Mouse (Mus musculus): ENCODE data around the gene Gusb.

The Gusb gene

DNA sequence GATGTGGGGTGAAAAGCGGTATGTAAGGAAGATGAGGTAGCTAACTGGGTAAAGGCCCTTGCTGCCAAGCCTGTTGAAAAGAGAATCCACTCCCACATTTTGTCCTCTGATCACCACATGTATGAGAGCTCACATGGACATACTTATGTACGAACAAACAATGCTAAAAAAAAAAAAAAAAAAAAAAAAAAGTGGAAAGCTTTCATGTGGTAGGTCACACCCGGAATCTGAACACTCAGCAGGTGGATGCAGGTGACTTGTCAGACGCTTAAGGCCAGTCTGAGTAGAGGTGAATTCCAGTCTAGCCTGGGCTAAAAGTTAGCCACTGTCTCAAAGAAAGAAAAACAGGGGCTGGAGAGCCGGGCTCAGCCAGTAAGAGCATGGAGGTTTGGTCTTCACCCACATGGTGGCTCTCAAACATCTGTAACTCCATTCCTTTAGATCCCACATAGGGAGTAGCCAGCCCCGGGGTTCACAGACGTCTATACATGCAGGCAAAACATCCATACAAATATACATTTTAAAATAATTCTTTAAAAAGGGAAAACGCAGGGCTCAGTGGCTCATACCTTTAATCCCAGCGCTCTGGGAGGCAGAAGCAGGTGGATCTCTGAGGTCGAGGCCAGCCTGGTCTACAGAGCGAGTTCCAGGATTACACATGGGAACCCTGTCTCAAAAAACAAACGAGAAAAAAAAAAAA, 20.4 kb upstream of the Gusb start:
- no peak for DNase-seq

DNA sequence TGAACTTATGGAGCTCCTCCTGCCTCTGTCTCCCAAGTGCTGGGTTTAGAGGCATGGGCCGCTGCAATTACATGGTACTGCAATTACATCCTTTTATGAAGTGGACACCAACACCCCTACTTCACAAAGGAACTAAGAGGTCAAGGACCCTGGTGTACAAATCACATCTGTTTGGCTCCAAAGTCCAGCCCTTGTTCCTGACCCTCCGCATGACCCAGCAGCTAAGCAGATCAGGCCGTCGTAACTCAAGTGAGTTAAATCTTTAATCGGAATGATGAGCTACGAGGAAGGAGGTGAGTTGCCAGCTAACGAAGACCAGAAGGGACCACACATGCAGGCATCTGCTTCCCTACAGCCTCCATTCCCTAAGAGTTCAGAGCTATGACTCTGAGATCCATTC, 19.5 kb upstream of the Gusb start:
- DNase-seq = no peak

DNA sequence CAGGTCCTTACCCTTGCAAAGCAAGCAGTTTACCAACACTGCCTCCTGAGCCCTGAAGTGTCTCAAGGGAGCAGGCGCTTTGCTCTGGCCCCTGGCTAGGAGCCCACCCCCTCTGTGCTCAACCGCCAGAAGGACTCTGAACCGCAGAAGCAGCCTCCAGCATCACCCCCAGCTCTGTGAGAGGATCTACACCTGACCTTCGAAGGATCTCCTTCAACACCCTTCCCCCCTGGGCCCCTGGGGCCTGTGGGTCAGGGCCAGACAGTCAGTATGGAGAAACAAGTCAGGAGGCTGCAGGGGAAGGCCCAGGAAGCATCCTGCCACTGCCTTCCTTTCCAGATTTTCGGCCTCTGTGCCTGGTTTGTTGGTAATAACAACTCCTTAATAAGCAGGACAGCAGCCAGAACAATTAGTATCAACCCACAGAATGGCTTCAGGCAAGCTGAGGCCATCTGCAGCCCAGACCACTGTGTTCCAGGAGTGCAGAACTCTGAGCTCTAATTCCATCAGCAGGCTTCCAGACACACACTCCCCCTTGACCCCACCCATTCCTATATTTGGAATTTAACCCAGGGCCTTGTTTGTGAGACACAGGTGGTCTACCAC, 18.6 kb upstream of the Gusb start:
- no peak for DNase-seq

DNA sequence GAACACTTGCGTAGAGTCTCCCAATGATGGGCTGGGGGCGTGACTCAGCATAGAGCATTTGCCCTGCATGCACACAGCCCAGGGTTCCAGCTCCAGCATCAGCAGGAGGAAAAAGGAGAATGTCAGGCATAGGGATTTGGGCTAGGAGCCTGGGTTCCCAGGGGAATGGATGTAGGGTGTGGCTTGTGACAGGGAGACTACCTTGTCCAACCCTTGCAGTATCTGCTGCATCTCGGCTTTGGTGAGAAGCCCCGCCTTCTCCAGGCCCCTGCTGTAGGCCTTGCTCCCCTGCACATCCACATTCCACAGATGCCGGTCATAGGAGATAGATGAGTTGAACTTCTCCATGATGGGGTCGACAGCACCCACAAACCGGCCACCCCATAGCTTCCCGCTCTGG, 16.6 kb upstream of the Gusb start:
- DNase-seq = no peak

DNA sequence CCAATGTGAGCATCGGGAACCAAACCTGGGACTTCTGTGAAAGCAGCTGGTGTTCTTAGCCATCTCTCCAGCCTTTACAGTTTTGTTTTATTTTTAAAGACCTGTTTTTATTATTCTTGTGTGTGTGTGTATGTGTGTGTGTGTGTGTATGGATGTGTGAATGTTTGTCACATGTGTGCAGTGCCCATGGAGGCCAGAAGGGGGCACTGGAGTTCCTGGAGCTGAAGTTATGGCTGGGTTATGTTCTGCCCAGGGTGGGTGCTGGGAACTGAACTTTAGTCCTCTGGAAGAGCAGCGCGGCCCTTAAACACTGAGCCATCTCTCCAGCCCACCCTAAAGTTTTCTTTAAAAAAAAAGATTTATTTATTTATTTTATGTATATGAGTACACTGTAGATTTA, 12.3 kb upstream of the Gusb start:
- no peak for DNase-seq

DNA sequence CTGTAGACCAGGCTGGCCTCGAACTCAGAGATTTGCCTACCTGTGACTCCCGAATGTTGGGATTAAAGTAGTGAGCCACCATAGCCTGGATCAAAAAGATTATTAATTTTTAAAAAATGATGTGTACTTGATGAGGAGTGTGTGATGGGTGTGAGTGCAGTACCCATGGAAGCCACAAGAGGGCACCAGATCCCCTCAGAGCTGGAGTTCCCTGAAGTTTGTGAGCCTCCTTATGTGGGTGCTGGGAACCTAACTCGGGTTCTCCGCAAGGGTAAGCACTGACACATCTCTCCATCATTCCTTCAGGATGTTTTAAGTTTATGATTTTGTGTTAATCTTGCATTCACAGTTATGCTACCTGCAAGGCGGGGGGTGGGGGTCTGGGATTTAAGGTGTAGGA, 8.1 kb upstream of the Gusb start:
- no peak for DNase-seq

DNA sequence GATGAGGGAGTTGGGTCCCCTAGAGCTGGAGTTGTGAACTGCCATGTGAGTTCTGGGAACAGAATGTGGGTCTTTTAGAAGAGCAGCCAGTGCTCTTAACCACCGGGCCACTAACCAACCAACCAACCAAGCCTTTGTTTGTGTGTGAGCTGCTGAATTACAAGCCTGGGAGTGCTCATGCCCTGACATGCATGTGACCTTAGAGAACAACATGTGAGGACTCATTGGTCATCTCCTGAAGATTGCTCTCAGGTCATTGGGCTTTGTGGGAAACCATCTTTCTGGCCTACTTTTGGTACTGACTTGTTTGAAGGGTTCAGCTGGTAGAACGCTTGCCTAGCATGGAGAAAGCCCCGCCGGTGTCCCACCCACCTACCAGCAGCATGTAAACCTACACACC, 6.9 kb upstream of the Gusb start:
- no peak for DNase-seq

DNA sequence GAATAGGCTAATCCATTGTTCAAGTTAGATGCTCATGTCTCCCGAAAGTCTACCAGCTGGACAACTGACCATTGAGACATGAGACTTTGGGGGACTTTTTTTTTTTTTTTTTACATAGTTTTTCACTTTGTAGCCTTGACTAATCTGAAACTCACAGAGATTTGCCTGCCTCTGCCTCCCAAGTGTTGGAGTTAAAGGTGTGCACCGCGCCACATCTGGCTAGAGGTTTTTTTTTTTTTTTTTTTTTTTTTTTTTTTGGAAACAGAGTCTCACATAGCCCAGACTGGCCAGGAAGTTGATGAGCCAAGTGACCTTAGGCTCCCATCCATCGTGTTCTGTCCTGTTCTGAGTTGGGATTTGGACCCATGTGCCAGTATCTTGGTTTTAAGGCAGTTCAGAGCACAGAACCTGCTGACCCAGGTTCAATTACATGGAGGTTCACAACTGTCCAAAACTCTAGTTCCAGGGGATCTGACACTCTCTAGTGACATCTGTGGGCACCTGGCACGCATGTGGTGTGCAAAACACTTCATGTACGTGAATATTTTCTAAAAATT, 5.3 kb upstream of the Gusb start:
- DNase-seq = no peak

DNA sequence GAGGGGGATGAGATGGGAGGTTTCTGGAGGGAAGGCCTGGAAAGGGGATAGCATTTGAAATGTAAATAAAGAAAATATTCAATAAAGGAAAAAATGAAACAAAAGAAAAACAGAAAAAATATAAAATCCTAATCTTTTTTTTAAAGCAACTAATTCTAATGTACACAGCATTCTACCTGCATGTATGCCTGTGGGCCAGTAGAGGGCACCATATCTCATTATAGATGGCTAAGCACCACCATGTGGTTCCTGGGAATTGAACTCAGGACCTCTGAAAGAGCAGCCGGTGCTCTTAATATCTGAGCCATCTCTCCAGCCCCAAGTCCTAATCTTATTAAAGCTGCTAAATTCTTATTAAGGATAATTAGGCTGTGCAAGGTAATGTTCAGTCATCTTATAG, 4.5 kb upstream of the Gusb start:
- DNase-seq = no peak

DNA sequence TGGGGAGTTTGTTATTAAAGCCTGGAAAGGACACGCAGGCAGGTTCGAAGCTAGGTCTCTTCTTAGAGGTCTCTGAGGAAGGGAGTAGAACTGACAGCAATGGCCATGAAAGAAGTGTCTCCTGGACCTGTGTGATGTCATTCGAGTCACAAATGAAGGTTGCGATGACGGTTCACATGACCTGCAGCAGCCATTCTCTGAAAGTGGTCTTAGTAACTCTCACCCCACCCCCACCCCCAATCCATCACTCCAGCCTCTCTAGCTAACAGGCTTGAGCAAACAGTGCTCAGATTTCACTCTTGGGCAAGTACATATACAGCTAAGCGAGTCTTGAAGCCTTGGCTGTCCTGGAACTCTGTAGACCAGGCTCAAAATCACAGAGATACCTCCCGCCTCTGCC, 380 bp upstream of the Gusb start:
- peak; percentile 25 for DNase-seq

DNA sequence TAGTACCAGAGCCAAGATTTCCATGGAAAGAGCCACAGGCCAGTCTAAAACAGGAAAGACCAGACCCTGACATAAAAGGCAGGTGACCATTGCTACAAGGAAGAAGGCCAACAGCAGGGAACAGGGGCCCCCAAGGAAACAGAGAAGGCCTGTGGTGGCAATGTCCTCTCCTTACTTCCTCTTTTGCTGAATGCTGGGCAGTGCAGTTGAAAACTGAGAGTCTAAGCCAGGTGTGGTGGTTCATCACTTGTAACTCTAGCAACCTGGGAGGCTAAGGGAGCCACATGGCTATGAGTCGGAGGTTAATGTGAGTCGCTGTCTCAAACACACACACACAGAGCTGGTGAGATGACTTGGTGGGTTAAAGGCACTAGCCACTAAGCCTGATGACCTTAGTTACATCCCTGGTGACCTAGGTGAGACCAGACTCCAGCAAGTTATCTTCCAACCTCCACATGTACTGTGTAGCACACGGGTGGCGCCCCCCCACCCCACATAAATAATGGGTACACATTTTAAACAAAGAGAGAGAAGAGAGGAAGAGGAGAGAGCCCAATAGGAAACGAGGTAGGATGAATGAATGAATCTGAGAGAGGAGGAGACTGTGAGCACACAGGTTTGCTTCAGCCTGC, 1.4 kb downstream of the Gusb start:
- no peak for DNase-seq

DNA sequence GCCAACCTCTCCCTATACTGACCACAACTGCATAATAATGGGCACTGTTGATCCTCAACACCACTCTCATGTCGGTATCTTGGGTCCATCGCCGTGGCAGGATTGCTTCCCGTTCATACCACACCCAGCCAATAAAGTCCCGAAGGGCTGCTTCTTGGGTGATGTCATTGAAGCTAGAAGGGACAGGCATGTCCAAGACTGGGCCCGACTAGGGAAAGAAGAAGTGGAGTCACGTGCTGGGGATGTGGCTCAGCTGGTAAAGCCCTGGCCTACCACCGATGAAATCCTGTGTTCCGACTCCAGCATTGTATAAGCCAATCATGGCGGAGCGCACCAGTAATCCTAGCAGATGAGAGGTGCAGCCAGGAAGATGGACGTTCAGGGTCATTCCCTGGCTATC, 2.1 kb downstream of the Gusb start:
- DNase-seq = no peak

DNA sequence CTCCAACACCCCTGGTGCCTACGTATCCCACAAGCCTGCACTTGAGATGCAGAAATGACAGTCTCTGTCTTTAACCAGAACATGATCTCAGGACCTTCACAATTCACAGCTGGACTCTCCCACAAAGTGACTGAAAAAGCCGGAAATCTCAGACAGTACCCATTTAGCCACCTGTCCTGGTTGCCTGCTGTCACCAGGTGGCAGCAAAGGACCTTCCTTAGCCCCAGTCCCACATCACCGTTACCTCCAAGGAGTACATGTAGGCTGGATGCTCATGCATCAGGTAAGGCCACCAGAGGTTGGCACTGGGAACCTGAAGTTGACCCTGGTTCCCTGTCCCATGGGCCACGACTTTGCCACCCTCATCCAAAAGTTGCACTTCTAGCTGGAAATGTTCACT, 3.8 kb downstream of the Gusb start:
- peak; percentile 68 for DNase-seq

DNA sequence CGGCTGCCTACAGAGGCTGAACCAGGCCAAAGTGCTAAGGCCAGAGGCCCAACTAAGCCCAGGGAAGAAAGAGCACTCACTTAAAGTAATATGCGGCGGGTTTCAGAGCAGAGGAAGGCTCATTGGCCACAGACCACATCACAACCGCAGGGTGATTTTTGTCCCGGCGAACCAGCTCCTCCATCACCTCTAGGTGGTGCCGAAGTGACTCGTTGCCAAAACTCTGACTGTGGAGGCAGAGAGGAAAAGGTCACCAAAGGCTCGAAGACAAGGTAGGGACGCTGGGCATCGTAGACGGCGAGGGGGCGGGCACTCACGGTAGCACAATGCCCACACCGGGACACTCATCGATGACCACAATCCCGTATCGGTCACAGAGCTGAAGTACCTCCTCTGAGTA, 5.1 kb downstream of the Gusb start:
- DNase-seq = no peak

DNA sequence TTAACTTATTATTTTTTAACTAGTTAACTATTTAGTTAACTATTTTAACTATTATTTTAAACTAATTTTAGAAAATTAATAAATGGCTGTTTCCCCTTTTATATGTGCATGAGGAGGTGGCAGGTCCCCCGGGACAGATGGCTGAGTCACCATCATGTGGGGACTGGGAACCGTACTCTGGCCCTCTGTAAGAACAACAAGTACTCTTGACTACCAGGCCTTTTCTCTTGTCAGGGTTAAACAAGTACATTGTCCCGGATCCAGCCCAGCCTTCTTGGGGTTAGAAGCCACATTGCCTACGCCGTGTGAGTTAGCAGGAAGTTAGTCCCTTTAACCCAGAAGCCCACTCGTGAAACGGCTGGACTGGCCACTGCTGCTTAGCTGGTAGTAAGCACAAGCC, 7.9 kb downstream of the Gusb start:
- no peak for DNase-seq

DNA sequence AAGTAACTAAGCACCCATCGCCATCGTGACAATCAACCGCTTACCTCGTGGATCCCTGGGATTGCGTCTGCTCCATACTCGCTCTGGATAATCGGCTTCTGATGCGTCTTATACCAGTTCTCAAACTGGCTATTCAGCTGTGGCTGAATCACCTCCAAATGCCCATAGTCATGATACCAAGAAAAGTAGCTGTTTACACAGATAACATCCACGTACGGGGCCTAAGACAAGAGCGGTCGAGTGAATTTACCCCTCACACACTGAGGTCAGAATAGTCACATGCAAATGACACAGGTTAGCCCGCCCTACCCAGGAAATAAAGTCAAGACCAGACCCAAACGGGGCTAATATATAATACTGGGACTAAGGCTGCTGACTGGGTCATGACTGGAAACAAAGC, 9.5 kb downstream of the Gusb start:
- DNase-seq = peak; percentile 42

DNA sequence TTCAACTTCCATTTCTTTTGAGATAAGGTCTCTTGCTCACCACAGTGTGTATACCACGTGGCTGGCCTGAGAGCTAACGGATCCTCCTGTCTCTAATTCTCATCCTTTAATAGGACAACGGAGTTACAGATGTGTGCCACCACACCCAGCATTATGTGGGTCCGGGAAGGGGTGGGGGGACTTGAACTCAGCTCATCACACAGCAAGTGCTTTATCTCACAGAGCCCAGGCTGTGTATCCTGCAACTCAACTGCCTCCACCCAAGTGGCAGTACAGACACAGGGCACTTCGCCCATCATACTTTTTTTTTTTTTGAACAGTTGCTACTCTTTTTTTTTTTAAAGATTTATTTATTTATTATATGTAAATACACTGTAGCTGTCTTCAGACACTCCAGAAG, 11.0 kb downstream of the Gusb start:
- peak; percentile 82 for DNase-seq

DNA sequence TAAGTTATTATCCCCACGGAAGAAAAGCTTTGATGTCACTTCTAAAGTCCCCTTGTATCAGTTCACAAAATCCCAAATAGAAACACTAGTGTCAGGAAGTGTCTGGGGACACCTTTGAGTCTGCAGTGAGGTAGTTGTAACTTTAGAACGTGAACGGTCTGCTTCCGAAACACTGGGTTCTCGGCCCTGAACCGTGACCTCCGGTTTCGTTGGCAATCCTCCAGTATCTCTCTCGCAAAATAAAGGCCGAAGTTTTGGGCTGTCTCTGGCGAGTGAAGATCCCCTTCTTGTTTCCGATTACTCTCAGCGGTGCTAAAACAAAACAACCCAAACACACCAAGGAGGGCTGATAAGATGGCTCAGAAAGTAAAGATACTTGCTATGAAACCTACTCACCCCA, 13.5 kb downstream of the Gusb start:
- no peak for DNase-seq

DNA sequence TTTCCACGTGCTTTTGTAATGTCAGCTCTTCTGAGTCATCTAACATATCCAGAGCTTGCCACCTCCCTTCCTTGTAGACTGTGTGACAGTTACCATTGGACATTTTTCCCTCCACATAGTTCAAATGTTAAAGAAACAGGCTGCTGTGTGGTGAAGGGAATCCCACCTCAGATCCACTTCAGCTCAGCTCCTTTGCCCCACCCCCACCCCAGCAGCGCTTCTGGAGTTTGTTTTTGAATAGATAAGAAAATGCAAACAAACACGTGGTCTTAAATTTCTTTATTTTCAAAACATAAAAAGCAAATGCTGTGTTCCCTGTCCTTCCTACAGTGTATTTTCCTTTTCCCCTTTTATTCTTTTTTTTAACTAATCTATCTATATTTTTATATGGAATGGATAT, 22.6 kb downstream of the Gusb start:
- peak; percentile 82 for DNase-seq

DNA sequence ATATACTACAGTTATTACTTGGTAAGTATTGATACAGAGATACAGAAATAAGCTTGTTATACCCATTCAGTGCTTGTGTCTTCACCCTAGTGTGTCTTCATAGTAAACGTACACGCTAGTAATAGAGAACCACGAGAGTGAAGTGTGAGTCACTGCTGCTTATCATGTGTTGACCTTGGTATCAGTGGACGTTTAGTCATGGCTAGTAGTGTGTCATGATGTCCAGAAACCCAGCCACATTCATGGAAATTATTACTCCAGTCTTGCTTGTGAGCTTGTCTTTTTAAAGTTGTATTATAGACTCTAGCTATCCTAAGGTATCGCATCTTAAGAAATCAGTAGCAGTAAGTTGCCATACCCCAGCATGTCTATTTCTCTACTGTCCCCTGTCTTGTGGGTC, 24.2 kb downstream of the Gusb start:
- no peak for DNase-seq

DNA sequence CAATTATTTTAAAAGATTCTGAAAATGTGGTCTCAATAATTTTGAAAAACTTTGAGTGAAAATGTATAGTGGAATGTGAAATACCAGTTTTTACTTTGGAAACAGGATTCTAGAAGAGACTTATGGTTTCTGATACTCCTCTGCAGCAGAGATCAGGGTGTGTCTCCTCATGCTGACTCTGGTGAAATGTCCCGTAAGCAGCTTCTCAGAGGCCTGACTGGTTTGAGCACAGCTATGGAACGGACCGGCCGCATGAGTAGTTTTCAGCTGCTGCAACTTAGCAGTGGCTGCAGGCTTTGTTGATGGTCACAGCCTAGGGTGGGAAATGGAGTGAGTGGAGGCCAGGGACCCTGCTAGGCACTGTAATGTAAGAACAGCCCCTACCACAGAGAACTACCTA, 25.1 kb downstream of the Gusb start:
- peak; percentile 65 for DNase-seq

DNA sequence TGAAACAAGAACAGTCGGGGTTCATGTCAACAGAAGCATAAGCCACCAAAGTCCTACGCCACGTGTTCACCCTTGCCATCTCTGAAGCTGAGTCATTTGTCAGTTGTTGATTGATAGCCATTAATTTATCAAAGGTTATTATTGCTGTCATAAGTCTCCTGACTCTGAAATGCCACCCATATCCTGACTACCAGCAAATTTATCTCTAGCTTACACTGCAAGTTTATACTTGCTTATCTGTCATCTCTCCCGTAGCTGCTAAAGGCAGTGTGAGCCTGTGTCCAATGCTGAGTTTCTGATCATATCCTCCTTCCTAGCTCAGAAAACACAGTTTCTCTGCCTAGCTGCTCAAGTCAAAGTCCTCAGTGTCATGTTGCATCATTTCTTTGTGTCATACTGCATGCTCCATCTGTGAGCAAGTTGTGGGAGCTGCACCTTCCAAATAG, 28.0 kb downstream of the Gusb start:
- peak; percentile 60 for DNase-seq

DNA sequence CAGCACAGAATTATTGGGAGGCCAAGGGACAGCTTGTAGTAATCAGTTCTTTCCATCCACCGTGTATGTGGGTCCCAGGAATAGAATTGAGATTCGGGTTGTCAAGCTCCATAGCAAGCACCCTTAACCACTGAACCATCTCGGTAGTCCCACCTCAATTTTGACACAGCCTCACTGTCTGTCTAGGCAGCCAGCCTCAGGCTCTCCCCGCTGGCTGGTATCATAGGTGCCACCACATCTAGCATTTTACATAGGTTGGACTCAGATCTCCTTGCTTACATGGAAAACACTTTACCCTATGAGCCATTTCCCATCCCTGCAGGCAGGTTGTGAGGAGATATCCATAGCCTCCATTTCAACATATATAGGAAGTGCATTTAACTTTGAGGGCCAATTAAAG, 28.5 kb downstream of the Gusb start:
- DNase-seq = no peak

DNA sequence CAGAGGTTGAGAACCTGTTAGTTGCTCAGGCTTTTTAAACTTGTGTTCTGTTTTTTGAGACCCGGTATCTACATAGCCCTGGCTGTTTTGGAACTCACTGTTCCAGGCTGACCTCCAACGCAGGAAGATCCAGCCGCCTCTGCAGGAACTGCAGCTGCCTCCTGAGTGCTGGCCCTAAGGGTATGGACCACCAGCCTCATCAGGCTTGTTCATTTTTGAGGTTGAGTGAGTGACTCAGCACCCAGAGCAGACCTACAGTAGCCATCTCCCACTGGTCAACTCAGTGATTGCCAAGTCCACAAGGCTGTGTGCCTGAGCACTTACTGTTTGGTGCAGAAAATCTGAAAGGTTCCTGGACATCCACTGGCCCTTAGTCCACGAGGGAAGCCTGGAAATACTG, 31.4 kb downstream of the Gusb start:
- no peak for DNase-seq
